Mouse (Mus musculus) activated CD4-positive, CD25-positive, alpha-beta regulatory T cell, adult 4 months (primary cell): Measurements from ENCODE around the gene Zfp935. TPM values are rescaled to one million over a fixed set of nuclear protein-coding genes. Genes with fewer than 3 reads are reported as not detected.
A peak's percentile ranks its signal among the peaks of the same experiment; 100 is the strongest.
"Not testable (repeated sequence)": the region's sequence is repeated elsewhere in the genome, so short reads cannot be mapped to it uniquely, and the experiment has no call there.

Source experiments
- ATAC-seq: one replicate; pipeline ENCODE4 v1.8.0; 2017
- polyA plus RNA-seq, 2 experiments: library from polyadenylated mRNA; unstranded; fragments of 100-300 nt; shearing (Covaris generic); gene quantifications; one replicate each; pipeline ENCODE4 v1.2.1; 2017

The Zfp935 gene
- polyA plus RNA-seq: 1 to 10 TPM; 1.1 to 4.9 TPM

DNA sequence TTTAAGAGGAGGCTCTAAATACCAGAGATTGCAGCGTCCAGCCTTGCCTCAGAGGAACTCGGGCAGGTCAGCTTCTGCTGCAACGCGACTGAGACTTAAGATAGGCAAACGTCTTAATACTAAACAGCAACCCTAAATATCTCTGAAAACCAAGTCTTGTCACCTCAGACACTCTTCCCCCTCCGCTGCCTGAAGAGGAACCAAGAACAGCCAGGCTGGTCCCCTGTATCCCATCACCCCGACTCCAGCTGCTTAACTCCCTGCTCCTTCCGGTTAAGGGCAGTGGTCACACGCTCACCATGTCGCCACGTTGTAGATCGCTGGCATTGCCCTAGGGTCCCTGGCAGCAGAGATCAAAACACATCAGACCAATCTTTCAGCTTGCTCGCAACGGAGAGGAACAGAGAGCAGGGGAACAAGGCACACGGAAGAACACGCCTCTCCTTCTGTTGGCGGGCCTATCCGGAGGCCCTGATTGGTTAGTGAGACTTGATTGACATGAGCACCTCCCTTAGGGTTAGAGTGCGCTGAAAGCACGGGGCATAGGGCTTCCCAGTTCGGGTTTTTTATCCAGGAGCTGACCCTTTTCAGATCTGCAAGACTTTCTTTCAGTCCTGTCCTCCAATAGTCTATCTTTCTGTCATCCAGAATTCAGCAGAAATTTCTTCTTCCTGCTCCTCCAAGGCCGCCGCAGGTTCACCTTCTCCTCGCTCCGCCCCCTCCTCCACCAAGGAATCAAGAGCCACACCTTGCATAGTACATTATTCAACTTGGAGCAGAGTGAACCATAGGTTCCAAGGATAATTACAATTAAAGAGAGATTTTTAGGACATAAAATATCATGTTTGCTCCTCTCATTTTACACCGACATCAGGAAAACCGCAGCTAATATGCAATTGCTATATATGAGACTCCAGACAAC is at the start of gene Zfp935:
TSS of gene Zfp935 (minus strand) at position 323 of the 922 bp plus-strand sequence.
- ATAC-seq: peak; percentile 59

DNA sequence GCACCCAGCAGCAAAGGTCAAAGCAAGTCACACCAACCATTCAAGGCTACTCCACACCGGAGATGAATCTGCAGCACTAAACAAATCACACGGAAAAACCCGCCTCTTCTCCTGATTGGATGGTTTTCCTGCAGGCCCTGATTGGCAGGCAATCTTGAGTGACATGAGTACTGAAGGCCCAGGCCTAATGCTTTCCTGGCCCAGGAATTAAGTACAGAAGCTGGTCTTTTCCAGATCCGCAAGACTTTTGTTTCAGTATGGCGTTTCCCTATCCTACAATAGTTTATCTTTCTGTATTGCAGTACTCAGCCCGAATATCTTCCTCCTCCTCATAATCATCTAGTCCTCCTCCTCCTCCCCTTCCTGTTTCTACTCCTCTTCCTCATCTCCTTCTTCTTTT is 12.8 kb upstream of the Zfp935 start, which contains the start of gene Zfp934:
TSS of gene Zfp934 (minus strand) at position 101 of the 400 bp plus-strand sequence.
- not testable (repeated sequence) for ATAC-seq

DNA sequence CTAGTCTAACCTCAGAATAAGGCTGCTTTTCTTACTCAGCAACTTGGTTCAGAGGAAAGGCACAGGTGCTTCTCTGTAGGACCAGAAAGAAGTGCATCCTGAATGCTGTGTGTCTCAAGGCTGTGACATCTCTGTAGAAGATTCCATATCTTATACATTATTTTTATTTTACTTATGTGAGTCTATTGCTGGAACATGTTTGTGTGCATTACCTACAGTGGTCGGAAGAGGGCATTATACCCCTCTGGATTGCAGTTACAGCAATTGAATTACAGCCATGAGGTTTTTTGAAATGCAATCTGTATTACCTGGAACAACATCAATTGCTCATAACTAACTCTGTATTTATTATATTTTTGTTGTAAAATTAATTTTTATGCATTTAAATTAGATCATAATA is 3.4 kb upstream of the Zfp935 start:
- not testable (repeated sequence) for ATAC-seq

DNA sequence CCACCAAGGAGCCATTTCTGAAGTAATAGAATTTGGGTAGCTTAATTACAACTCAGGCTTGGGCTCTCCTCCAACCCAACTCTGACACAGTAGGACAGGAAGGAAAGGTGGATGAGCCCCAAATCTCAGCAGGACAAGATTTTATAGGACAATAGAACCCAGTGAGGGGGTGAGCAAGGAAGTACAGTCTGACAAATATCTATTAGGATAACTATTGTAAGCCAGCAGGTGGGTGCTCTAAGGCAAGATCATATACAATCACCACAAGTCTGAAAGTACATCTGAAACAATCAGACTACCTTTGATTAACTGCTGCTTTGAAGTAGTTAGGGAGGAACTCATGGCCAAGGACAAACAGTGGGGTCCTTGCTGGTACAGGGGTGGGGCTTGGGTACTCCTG is 28.2 kb downstream of the Zfp935 start:
- ATAC-seq: not testable (repeated sequence)

DNA sequence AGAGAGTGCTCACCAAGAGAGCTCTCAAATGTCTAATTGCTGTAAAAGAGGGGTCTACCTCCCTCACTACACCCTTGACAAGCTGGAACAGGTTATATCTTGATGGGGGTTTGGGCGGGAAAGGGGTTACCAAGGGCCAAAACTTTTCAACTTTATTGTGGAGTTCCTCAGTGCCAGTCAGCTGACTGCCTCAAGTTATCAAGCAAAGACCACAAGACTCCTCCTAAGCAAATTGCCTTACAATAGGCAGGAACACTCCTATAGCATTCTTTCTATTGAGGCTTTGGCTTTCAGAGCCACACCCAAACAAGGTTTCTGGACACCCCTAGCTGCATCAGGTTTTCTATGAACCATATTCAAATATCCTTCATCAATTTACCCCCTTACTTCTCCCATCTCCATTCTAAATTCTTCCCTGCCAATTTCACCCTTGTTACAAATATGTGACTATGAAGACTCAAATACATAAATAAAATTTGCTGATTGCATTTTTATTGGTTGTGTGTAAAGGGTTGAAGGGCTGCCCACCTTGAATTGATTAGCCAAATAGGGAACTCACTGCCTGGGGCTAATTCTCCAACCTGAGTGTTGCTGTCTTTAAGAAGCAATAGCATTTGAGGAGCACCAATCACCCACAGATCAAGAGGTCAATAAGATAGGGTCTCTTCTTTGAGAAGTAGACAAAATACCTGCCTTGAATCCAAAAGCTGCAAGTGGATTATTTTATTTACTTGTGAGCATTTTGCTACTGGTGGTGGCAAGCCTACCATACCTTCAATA is 47.5 kb downstream of the Zfp935 start:
- not testable (repeated sequence) for ATAC-seq

DNA sequence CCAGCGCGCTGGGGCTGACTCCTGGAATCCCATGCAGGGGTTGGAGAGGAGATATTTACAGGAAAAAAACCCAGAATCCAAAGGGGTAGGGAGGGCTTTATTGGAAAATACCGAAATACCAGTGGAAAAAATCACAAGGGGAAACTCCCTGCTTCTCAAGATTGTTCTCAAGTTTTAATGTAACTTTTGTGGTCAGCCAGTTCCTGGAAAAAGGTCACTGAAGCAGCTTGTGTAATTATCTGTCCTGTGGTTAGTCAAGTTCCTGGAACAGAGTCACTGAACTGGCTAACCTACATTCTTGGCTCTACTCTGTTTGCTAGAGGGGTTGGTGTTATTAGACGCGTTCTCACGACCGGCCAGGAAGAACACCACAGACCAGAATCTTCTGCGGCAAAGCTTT is 85.7 kb downstream of the Zfp935 start:
- ATAC-seq: not testable (repeated sequence)

DNA sequence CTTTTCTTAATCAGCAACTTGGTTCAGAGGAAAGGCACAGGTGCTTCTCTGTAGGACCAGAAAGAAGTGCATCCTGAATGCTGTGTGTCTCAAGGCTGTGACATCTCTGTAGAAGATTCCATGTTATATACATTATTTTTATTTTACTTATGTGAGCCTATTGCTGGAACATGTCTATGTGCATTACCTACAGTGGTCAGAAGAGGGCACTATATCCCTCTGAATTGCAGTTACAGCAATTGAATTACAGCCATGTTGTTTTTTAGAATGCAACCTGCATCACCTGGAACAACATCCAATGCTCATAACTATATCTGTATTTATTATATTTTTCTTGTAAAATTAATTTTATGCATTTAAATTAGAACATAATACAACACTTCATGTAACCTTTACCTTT is 88.4 kb downstream of the Zfp935 start:
- not testable (repeated sequence) for ATAC-seq

DNA sequence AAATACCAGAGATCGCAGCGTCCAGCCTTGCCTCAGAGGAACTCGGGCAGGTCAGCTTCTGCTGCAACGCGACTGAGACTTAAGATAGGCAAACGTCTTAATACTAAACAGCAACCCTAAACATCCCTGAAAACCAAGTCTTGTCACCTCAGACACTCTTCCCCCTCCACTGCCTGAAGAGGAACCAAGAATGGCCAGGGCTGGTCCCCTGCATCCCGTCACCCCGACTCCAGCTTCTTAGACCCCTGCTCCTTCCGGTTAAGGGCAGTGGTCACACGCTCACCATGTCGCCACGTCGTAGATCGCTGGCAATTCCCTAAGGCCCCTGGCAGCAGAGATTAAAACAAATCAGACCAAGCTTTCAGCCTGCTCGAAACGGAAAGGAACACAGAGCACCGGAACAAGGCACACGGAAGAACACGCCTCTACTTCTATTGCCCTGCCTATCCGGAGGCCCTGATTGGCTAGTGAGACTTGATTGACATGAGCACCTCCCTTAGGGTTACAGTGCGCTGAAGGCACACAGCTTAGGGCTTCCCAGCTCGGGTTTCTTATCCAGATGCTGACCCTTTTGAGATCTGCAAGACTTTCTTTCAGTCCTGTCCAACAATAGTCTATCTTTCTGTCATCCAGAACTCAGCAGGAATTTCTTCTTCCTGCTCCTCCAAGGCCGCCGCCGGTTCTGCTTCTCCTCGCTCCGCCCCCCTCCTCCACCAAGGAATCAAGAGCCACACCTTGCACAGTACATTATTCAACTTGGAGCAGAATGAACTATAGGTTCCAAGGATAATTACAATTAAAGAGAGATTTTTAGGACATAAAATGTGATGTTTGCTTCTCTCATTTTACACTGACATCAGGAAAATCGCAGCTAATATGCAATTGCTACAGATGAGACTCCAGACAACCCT is 91.6 kb downstream of the Zfp935 start, which contains the start of gene Gm49359:
TSS of gene Gm49359 (minus strand) at position 409 of the 911 bp plus-strand sequence.
- peak; percentile 100 for ATAC-seq

Other genes with a start within 250 kb of the Zfp935 start
- 1 to 10 TPM; 4.1 to 7.1 TPM for gene Gm3604, start 175.3 kb downstream of the Zfp935 start, polyA plus RNA-seq
- 10 to 100 TPM; 13.2 to 21.1 TPM for gene Gm49359, start 91.7 kb downstream of the Zfp935 start, polyA plus RNA-seq
- 10 to 100 TPM; 13.1 to 13.3 TPM for gene Zfp934, start 12.7 kb upstream of the Zfp935 start, polyA plus RNA-seq
- 1 to 10 TPM; 3.9 to 8.3 TPM for gene 6720489N17Rik, start 65.7 kb upstream of the Zfp935 start, polyA plus RNA-seq
- 10 to 100 TPM; 12.9 to 15.3 TPM for gene Platr25, start 202.2 kb upstream of the Zfp935 start, polyA plus RNA-seq
- 1 to 10 TPM; 5.9 to 7.8 TPM for gene Gm5141, start 227.3 kb upstream of the Zfp935 start, polyA plus RNA-seq